Mouse (Mus musculus) hindbrain, embryonic 16.5 days (tissue): ENCODE measurements around the gene Tnfaip8l1. TPM values are rescaled to one million over a fixed set of nuclear protein-coding genes. Genes with fewer than 3 reads are reported as not detected.

ENCODE experiments used
- ATAC-seq: fragments of 200-750 bp; cut with Nextera tagmentation; 2 replicates; pipeline ENCODE4 v1.8.0; 2017; ENCODE audit warnings: moderate TSS enrichment, moderate library complexity
- H3K27ac ChIP-seq: fragments of 300-500 bp; sonication (generic); 2 replicates; pipeline ENCODE4 v1.5.1; 2014; ENCODE audit warnings: low read depth, mild to moderate bottlenecking, control low read depth, low read length, moderate library complexity
- H3K27me3 ChIP-seq: fragments of 300-500 bp; sonication (generic); replicated peaks from 2 replicates; pipeline ENCODE4 v1.6.1; 2014; ENCODE audit warnings: low read length; ENCODE audit not compliant: control insufficient read depth, insufficient read depth
- H3K36me3 ChIP-seq: fragments of 300-500 bp; sonication (generic); 2 replicates; pipeline ENCODE4 v1.6.1; 2014; ENCODE audit warnings: mild to moderate bottlenecking, low read length, moderate library complexity, mixed read lengths; ENCODE audit not compliant: control insufficient read depth, insufficient read depth
- H3K4me1 ChIP-seq: fragments of 300-500 bp; sonication (generic); 2 replicates; pipeline ENCODE4 v1.6.1; 2014; ENCODE audit warnings: low read depth, low read length; ENCODE audit not compliant: control insufficient read depth, insufficient read depth
- H3K4me2 ChIP-seq: fragments of 300-500 bp; sonication (generic); 2 replicates; pipeline ENCODE4 v1.6.1; 2014; ENCODE audit warnings: mild to moderate bottlenecking, low read length, control low read depth, moderate library complexity
- H3K4me3 ChIP-seq: fragments of 300-500 bp; sonication (generic); 2 replicates; pipeline ENCODE4 v1.5.1; 2014; ENCODE audit warnings: mild to moderate bottlenecking, low read length, control low read depth, moderate library complexity
- H3K9ac ChIP-seq: fragments of 300-500 bp; sonication (generic); 2 replicates; pipeline ENCODE4 v1.6.1; 2014; ENCODE audit warnings: low read depth, mild to moderate bottlenecking, control low read depth, low read length, moderate library complexity
- H3K9me3 ChIP-seq: fragments of 300-500 bp; sonication (generic); 2 replicates; pipeline ENCODE4 v1.6.1; 2014; ENCODE audit warnings: mild to moderate bottlenecking, low read length, moderate library complexity; ENCODE audit not compliant: control insufficient read depth
- WGBS: fragments of 180-500 bp; shearing (Covaris S2); extraction: QIAGEN DNeasy Blood & Tissue Kit; methylation state at CpG from one replicate; pipeline ENCODE4 v1.1.7; 2014; 5-methylcytosine and 5-hydroxymethylcytosine counted together
- polyA plus RNA-seq: library from polyadenylated mRNA; unstranded; fragments of >200 nt; fragmentation: Nextera tagmentation; extraction: Ambion mirVana; gene quantifications from 2 replicates; pipeline ENCODE4 v1.2.1, GENCODE M21; 2015

Tnfaip8l1 gene
- 9.1 and 9.9 TPM in 2 replicates for polyA plus RNA-seq

DNA sequence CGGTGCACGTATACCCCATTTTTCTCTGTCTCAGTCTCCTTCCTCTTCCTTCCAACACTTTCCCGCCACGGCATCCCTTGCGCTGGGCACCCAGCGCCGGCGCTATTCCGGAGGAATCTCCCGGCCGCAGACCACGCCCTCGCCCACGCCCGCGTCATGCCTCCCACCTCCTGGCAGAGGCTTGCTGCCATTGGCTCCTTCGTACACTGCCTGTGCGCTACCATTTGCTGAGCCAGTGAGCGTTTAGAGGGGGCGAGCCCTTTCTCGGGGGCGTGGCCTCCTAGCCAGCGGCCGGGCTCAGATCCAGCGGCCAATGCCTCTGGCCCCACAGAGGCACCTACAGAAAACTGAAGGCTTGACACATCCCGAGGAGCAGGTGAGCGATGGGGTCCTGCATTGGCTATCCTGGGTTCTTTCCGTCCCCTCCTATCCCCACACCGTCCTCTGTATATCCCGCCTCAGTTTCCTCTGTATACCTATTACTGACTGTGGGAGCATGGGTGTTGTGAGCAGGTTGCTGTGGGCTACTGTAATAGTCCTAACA lies at the start of gene Tnfaip8l1:
Gene Tnfaip8l1 (plus strand): TSS at position 247 of the 544 bp plus-strand sequence.
- Histone ChIP-seq H3K27me3 (no peaks in the 10 kb centered on the region), H3K4me3 (peak within 1 kb of the TSS; percentile 57), H3K9ac (peak within 1 kb of the TSS; percentile 70), H3K9me3 (no peaks in the 10 kb centered on the region), H3K36me3 (no peaks in the 10 kb centered on the region), H3K27ac (no peak within 1 kb of the TSS), H3K4me1 (peaks cover 11% of the 10 kb centered on the region), H3K4me2 (peak within 1 kb of the TSS; percentile 86)
- peak; percentile 97 for ATAC-seq
- WGBS = under 1% methylated on average over 30 of the region's 30 CpGs

GRCm38 (mm10) chr17:56112743-56113142 lies 49.5 kb upstream of the Tnfaip8l1 start:
- Histone ChIP-seq H3K27me3 (no peaks in the 10 kb centered on the region), H3K36me3 (no peaks in the 10 kb centered on the region), H3K9me3 (no peaks in the 10 kb centered on the region), H3K9ac (no peak overlapping the region), H3K4me3 (no peak overlapping the region), H3K4me1 (peaks cover 5% of the 10 kb centered on the region), H3K4me2 (no peak overlapping the region), H3K27ac (no peak overlapping the region)
- 0 out of 2 replicates have a peak, but pooled peaks have one; percentile 2 for ATAC-seq
- WGBS = 81% methylated on average over 3 of the region's 3 CpGs

DNA sequence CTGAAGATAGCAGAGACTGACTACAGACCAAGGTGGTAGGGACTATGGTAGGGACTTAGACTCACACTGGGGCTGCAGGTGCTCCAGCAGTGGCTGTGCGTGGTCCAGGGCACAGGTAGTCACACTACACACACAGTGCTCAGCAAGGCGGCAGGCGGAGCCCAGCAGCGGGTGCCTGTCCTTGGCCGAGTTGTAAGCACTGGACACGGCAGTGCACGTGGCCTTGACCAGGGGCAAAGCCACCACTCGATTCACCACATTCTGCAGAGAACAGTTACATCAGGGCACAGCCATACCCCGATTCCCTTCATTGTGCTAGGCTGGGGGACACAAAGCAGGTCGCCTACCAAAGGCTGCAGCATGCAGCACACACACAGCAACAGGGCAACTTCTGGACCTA lies 46.1 kb upstream of the Tnfaip8l1 start:
- 80% methylated on average over 10 of the region's 10 CpGs for WGBS
- Histone ChIP-seq H3K36me3 (no peaks in the 10 kb centered on the region), H3K4me2 (no peak overlapping the region), H3K4me1 (peaks cover 8% of the 10 kb centered on the region), H3K27ac (no peak overlapping the region), H3K27me3 (peaks cover 18% of the 10 kb centered on the region), H3K9me3 (no peaks in the 10 kb centered on the region), H3K9ac (no peak overlapping the region), H3K4me3 (no peak overlapping the region)
- ATAC-seq = no peak

GRCm38 (mm10) chr17:56117251-56117710 lies 45.0 kb upstream of the Tnfaip8l1 start, which contains the start of gene Plin5:
Gene Plin5 (minus strand): TSS chr17:56117596.
- Histone ChIP-seq H3K27ac (no peak within 1 kb of the TSS), H3K4me1 (peaks cover 8% of the 10 kb centered on the region), H3K9ac (peak within 1 kb of the TSS; percentile 6; the same call in 1 of the 2 replicates), H3K9me3 (peaks cover 4% of the 10 kb centered on the region), H3K4me2 (peak within 1 kb of the TSS; percentile 50), H3K27me3 (peaks cover 29% of the 10 kb centered on the region), H3K4me3 (peak within 1 kb of the TSS; percentile 35), H3K36me3 (no peaks in the 10 kb centered on the region; the same call in 1 of the 2 replicates)
- ATAC-seq = peak; percentile 67
- 2% methylated on average over 25 of the region's 27 CpGs for WGBS

- H3K4me3 ChIP-seq = no peak overlapping the region
- peaks cover 20% of the 10 kb centered on the region for H3K36me3 ChIP-seq
- H3K4me2 ChIP-seq = no peak overlapping the region; the same call in 1 of the 2 replicates
- H3K27ac ChIP-seq = no peak overlapping the region
- no peak overlapping the region; the same call in 1 of the 2 replicates for H3K9ac ChIP-seq
- peaks cover 8% of the 10 kb centered on the region for H3K4me1 ChIP-seq
- H3K27me3 ChIP-seq = peaks cover 46% of the 10 kb centered on the region
- WGBS = 38% methylated on average over 12 of the region's 12 CpGs
- H3K9me3 ChIP-seq = peaks cover 14% of the 10 kb centered on the region
- no peak for ATAC-seq
Observed at GRCm38 (mm10) chr17:56119431-56119830, 42.8 kb upstream of the Tnfaip8l1 start.

DNA sequence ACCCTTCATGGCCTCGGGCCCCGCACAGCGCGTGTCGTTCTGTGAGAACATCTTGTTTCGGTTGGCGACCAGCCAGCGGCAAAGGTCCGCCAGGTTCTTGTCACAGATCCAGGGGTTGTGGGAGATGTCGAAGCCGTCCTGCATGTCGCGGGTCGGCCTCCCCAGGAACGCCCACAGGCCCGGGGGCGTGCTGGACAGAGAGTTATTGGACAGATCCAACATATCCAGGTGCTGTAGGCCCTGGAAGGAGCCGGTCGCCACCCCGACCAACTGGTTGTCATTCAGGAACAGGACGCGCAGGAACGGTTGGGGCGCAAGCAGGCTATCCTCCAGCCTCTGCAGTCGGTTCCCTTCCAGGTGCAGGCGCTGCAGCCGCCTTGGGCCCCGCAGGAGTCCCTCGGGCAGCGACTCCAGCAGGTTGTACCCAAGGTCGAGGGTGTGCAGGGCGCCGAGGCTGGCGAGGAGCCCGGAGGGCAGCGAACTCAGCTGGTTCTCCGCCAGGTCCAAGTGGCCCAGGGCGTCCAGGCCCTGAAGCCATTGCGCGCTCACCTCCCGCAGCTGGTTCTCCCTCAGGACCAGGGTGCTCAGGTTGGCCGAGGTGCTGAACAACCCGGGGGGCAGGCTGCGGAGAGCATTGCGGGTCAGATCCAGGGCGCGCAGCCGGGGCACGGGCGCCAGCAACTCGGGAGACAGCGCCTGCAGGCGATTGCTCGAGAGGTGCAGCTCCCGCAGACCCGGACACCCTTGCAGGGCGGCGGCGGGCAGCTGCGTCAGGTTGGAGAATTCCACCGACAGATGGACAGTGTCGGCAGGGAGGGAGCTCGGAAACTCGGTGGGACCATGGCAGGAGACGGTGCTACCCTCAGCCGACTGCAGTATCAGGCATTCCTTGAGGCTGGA lies 42.0 kb upstream of the Tnfaip8l1 start:
- H3K9me3 ChIP-seq = peaks cover 14% of the 10 kb centered on the region
- peaks cover 49% of the 10 kb centered on the region for H3K27me3 ChIP-seq
- no peak overlapping the region; the same call in 1 of the 2 replicates for H3K9ac ChIP-seq
- no peak overlapping the region for H3K4me3 ChIP-seq
- no peak for ATAC-seq
- H3K36me3 ChIP-seq = peaks cover 25% of the 10 kb centered on the region
- peak overlapping the region; percentile 20 for H3K4me2 ChIP-seq
- WGBS = 10% methylated on average over 66 of the region's 66 CpGs
- H3K4me1 ChIP-seq = peaks cover 8% of the 10 kb centered on the region
- H3K27ac ChIP-seq = no peak overlapping the region

- Histone ChIP-seq H3K4me2 (no peak within 1 kb of the TSS), H3K4me1 (peaks cover 8% of the 10 kb centered on the region), H3K27me3 (peaks cover 49% of the 10 kb centered on the region), H3K4me3 (no peak within 1 kb of the TSS), H3K27ac (no peak within 1 kb of the TSS), H3K9me3 (peaks cover 14% of the 10 kb centered on the region), H3K9ac (no peak within 1 kb of the TSS), H3K36me3 (peaks cover 37% of the 10 kb centered on the region)
- 55% methylated on average over 2 of the region's 2 CpGs for WGBS
- ATAC-seq = no peak
Observed at GRCm38 (mm10) chr17:56121826-56122225, 40.5 kb upstream of the Tnfaip8l1 start, which contains the start of gene Lrg1. Gene Lrg1 (minus strand): TSS chr17:56122001.

DNA sequence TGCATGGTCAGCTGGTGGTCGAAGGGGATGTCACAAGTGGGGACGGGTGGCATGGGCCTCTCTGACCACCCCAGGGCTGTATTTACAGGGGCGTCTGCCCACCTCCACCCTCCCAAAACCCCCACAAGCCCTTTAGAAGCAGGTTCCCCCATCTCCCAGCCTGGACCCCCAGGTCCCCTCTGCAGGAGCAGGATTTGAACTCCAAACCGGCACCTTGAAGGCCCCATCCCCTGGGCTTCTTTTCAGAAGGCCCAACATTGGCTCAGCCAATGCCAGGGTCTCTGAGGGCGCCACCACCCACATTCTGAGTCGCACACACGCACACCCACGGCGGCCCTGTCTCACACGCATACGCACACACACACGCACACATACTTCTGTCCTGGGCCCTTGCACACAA lies 39.1 kb upstream of the Tnfaip8l1 start:
- Histone ChIP-seq H3K9ac (no peak overlapping the region), H3K4me1 (peaks cover 3% of the 10 kb centered on the region; the same call in 1 of the 2 replicates), H3K4me3 (no peak overlapping the region), H3K27me3 (peaks cover 49% of the 10 kb centered on the region), H3K27ac (no peak overlapping the region), H3K4me2 (no peak overlapping the region), H3K9me3 (peaks cover 14% of the 10 kb centered on the region), H3K36me3 (peaks cover 47% of the 10 kb centered on the region)
- WGBS = 88% methylated on average over 12 of the region's 12 CpGs
- no peak for ATAC-seq
